Mouse (Mus musculus) forebrain, embryonic 14.5 days (tissue): ENCODE measurements around the gene Eepd1. TPM values are rescaled to one million over a fixed set of nuclear protein-coding genes. Genes with fewer than 3 reads are reported as not detected.

Experiments used
- ATAC-seq: fragments of 200-750 bp; cut with Nextera tagmentation; 2 replicates; pipeline ENCODE4 v1.8.0; 2017; ENCODE audit warnings: mild to moderate bottlenecking, moderate library complexity
- DNase-seq: peaks from one replicate; pipeline ENCODE4 v3.0.0-alpha.2; 2015; ENCODE audit warnings: low spot score
- H3K27ac ChIP-seq: fragments of 300-500 bp; sonication (generic); 2 replicates; pipeline ENCODE4 v1.5.1; 2014; ENCODE audit warnings: low read depth, mild to moderate bottlenecking, control low read depth, low read length, moderate library complexity
- H3K27me3 ChIP-seq: fragments of 300-500 bp; sonication (generic); replicated peaks from 2 replicates; pipeline ENCODE4 v1.6.1; 2014; ENCODE audit warnings: low read length, control low read depth, mixed read lengths; ENCODE audit not compliant: control insufficient read depth, insufficient read depth
- H3K36me3 ChIP-seq: fragments of 300-500 bp; sonication (generic); 2 replicates; pipeline ENCODE4 v1.6.1; 2014; ENCODE audit warnings: low read length, control low read depth; ENCODE audit not compliant: control insufficient read depth, insufficient read depth
- H3K4me1 ChIP-seq: fragments of 300-500 bp; sonication (generic); 2 replicates; pipeline ENCODE4 v1.6.1; 2014; ENCODE audit warnings: antibody characterized with exemption, low read length, control low read depth; ENCODE audit not compliant: control insufficient read depth, insufficient read depth
- H3K4me2 ChIP-seq: fragments of 300-500 bp; sonication (generic); 2 replicates; pipeline ENCODE4 v1.6.1; 2014; ENCODE audit warnings: mild to moderate bottlenecking, control low read depth, low read length
- H3K4me3 ChIP-seq: fragments of 300-500 bp; sonication (generic); 2 replicates; pipeline ENCODE4 v1.5.1; 2014; ENCODE audit warnings: low read depth, low read length, control low read depth
- H3K9ac ChIP-seq: fragments of 300-500 bp; sonication (generic); 2 replicates; pipeline ENCODE4 v1.6.1; 2014; ENCODE audit warnings: mild to moderate bottlenecking, low read length, control low read depth, moderate library complexity
- H3K9me3 ChIP-seq: fragments of 300-500 bp; sonication (generic); replicated peaks from 2 replicates; pipeline ENCODE4 v1.6.1; 2016; ENCODE audit warnings: low read length, control low read depth, mixed read lengths; ENCODE audit not compliant: control insufficient read depth
- WGBS: fragments of 180-500 bp; shearing (Covaris S2); extraction: QIAGEN DNeasy Blood & Tissue Kit; methylation state at CpG from one replicate; pipeline ENCODE4 v1.1.7; 2014; 5-methylcytosine and 5-hydroxymethylcytosine counted together
- polyA plus RNA-seq: library from polyadenylated mRNA; unstranded; fragments of >200 nt; fragmentation: Nextera tagmentation; extraction: Ambion mirVana; gene quantifications from 2 replicates; pipeline ENCODE4 v1.2.1, GENCODE M21; 2014

Gene Eepd1
- polyA plus RNA-seq, 1 experiment from 2014 or later: 9.7 TPM

- Histone ChIP-seq H3K4me2 (no peak overlapping the region), H3K27me3 (no peaks in the 10 kb centered on the region), H3K4me1 (no peaks in the 10 kb centered on the region), H3K4me3 (no peak overlapping the region), H3K9ac (no peak overlapping the region), H3K9me3 (no peaks in the 10 kb centered on the region), H3K36me3 (no peaks in the 10 kb centered on the region), H3K27ac (no peak overlapping the region)
- ATAC-seq (no peak), DNase-seq (no peak)
- WGBS: 91% methylated on average over 2 of the region's 2 CpGs
These were observed 15.4 kb downstream of the Eepd1 start for GRCm38 (mm10) chr9:25496703-25497102.

- Histone ChIP-seq H3K4me3 (no peak overlapping the region), H3K36me3 (no peaks in the 10 kb centered on the region), H3K27me3 (no peaks in the 10 kb centered on the region), H3K27ac (no peak overlapping the region), H3K4me2 (no peak overlapping the region), H3K9ac (no peak overlapping the region), H3K4me1 (no peaks in the 10 kb centered on the region), H3K9me3 (no peaks in the 10 kb centered on the region)
- ATAC-seq (no peak), DNase-seq (no peak)
- 78% methylated on average over 4 of the region's 4 CpGs for WGBS
These were observed 17.4 kb downstream of the Eepd1 start for GRCm38 (mm10) chr9:25498770-25499169.

DNA sequence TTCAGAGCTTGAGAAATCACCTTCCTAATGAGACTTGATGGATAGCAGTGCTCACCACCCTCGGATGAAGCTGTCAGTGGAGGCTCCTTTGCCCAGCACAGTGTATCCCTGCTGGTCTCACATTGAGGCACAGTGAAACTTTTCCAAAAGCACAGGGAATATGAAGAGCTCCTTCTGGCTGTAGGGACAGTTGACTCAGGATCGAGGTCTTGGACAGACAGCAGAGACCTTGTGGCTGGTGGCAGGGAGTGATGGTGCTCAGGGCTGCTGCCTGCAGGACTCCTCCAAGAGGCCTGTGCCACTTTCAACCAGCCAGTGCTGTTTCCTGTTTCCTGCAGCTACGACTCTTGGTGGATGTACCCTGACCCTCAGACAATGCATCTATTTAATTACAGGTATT lies 18.0 kb downstream of the Eepd1 start:
- ATAC-seq (no peak), DNase-seq (no peak)
- H3K9ac ChIP-seq: no peak overlapping the region
- no peak overlapping the region for H3K4me2 ChIP-seq
- WGBS: 61% methylated on average over 3 of the region's 3 CpGs
- no peak overlapping the region for H3K4me3 ChIP-seq
- no peak overlapping the region for H3K27ac ChIP-seq
- H3K27me3 ChIP-seq: no peaks in the 10 kb centered on the region
- H3K9me3 ChIP-seq: no peaks in the 10 kb centered on the region
- no peaks in the 10 kb centered on the region for H3K36me3 ChIP-seq
- no peaks in the 10 kb centered on the region for H3K4me1 ChIP-seq

DNA sequence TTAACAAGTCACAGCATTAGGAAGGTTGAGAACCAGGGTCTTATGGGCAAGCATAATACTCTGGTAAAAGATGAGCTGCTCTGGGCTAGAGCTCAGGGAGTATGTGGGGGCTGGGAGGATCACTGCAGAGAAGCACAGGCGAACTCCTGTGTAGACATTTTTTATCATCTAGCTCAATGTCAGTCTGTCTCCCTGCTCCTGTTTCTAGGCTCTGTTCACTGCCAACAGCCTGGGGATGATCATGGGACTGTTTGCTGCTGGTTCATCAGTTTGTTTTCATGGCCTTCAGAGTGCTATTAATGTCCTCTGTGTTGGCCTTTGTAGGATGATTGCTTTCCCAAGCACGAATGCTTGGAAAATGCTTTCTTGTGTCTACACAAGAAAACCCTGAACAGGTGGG lies 18.7 kb downstream of the Eepd1 start:
- Histone ChIP-seq H3K9ac (no peak overlapping the region), H3K36me3 (no peaks in the 10 kb centered on the region), H3K4me1 (peaks cover 2% of the 10 kb centered on the region), H3K4me3 (no peak overlapping the region), H3K4me2 (no peak overlapping the region), H3K27ac (no peak overlapping the region), H3K27me3 (no peaks in the 10 kb centered on the region), H3K9me3 (no peaks in the 10 kb centered on the region)
- ATAC-seq (no peak), DNase-seq (no peak)
- 86% methylated on average over 2 of the region's 2 CpGs for WGBS

GRCm38 (mm10) chr9:25508825-25509224 lies 27.5 kb downstream of the Eepd1 start:
- H3K36me3 ChIP-seq: no peaks in the 10 kb centered on the region
- no peak overlapping the region for H3K4me3 ChIP-seq
- WGBS: 91% methylated on average over 3 of the region's 3 CpGs
- H3K27me3 ChIP-seq: no peaks in the 10 kb centered on the region
- no peak overlapping the region for H3K9ac ChIP-seq
- no peak for ATAC-seq
- H3K9me3 ChIP-seq: no peaks in the 10 kb centered on the region
- DNase-seq: no peak
- H3K4me1 ChIP-seq: peaks cover 8% of the 10 kb centered on the region
- no peak overlapping the region for H3K27ac ChIP-seq
- no peak overlapping the region for H3K4me2 ChIP-seq

DNA sequence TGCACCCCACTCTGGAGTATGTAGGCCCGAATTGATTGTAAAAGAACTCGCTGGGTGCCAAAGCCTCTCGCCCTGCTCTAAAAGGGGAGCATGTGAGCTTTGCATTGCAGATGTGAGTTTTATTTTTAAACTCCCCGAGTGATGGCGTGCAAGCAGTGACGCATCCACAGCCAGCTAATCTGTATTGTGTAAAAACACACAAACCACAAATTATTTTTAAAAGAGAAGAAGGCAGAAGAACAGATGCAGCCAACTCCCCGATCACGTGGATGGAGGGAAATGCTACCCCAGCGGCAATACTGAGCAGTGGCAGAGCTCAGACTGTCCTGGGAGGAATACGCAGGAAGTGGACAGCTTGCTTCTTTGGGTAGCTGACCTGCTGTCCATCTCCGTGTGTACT lies 29.2 kb downstream of the Eepd1 start:
- WGBS: 90% methylated on average over 11 of the region's 11 CpGs
- no peak overlapping the region for H3K9ac ChIP-seq
- no peak overlapping the region for H3K4me2 ChIP-seq
- ATAC-seq (no peak), DNase-seq (no peak)
- H3K4me3 ChIP-seq: no peak overlapping the region
- H3K27ac ChIP-seq: no peak overlapping the region
- H3K36me3 ChIP-seq: no peaks in the 10 kb centered on the region
- H3K9me3 ChIP-seq: no peaks in the 10 kb centered on the region
- no peaks in the 10 kb centered on the region for H3K27me3 ChIP-seq
- H3K4me1 ChIP-seq: 0 out of 2 replicates have a peak, but pooled peaks cover 2% of the 10 kb centered on the region

DNA sequence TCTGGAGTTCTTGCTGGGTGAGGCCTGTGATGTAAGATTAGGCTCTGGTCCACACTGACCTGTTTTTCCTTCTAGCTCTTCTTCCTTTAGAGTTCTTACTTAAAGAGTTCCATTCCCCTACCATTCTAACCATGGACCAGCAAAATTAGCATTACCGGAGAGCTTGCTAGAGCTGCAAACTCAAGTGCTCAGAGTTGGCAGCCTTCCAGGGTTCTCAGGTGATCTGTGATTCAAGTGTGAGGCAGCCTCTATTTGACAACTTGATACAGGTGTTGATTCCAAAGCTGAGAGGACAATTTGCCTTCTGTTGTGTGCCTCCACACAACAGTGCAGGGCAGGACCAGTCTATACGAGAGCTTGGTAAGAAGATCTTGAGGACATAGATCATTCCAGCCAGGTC lies 31.7 kb downstream of the Eepd1 start:
- peak; percentile 39 for DNase-seq
- no peaks in the 10 kb centered on the region for H3K4me1 ChIP-seq
- H3K4me3 ChIP-seq: no peak overlapping the region
- no peak overlapping the region for H3K4me2 ChIP-seq
- 66% methylated on average over 2 of the region's 2 CpGs for WGBS
- H3K9ac ChIP-seq: no peak overlapping the region
- no peaks in the 10 kb centered on the region for H3K36me3 ChIP-seq
- H3K27me3 ChIP-seq: no peaks in the 10 kb centered on the region
- no peaks in the 10 kb centered on the region for H3K9me3 ChIP-seq
- H3K27ac ChIP-seq: no peak overlapping the region
- ATAC-seq: no peak

DNA sequence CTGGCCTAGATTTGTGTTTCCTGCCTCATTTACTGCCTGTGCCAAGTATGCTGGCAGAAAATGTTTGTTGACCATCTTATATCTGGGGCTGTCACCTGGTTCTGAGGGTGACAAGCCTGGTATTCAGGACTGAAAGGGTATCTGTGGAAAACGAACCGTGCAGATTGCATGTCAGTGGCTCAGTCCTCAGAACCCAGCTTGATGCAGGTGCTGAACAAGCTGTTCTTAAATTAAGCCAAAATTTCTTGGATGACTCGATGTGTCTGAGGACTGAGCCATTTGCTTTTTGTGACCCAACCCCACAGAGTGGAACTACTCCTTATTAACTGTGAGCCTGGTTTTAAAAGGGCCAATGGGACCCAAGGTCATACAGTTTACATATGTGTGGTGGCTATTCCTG lies 32.2 kb downstream of the Eepd1 start:
- Histone ChIP-seq H3K4me1 (no peaks in the 10 kb centered on the region), H3K27me3 (no peaks in the 10 kb centered on the region), H3K27ac (no peak overlapping the region), H3K4me3 (no peak overlapping the region), H3K4me2 (no peak overlapping the region), H3K9ac (no peak overlapping the region), H3K36me3 (no peaks in the 10 kb centered on the region), H3K9me3 (no peaks in the 10 kb centered on the region)
- DNase-seq (no peak), ATAC-seq (no peak)
- WGBS: 74% methylated on average over 3 of the region's 3 CpGs

DNA sequence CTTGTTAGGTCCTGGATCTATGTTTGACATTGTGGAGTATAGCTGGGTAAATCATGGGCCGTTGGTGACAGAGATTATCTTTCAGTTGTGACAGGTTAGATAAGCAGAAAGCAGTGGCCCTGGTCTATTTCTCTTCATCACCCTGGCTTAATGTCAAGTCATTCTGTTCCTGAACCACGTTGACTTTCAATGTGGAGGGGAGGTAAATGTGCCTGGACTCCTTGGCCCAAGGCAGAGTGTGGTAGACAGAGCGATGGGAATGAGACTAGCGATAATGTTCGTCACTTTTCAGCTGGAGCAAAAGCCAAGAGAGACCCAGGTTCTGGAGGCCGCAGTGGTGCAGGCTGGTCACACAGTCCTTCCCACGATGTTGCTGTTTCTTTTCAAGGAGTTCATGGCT lies 35.3 kb downstream of the Eepd1 start:
- 89% methylated on average over 7 of the region's 7 CpGs for WGBS

More for the DNA sequence above, 35.3 kb downstream of the Eepd1 start:
- ATAC-seq (no peak), DNase-seq (no peak)
- Histone ChIP-seq H3K27ac (no peak overlapping the region), H3K27me3 (no peaks in the 10 kb centered on the region), H3K4me3 (no peak overlapping the region), H3K4me1 (peaks cover 2% of the 10 kb centered on the region; the same call in 1 of the 2 replicates), H3K9me3 (no peaks in the 10 kb centered on the region), H3K4me2 (no peak overlapping the region), H3K9ac (no peak overlapping the region), H3K36me3 (no peaks in the 10 kb centered on the region)
